Mouse (Mus musculus) heart, embryonic 15.5 days (tissue): ENCODE data around the gene Poc1b. TPM values are rescaled to one million over a fixed set of nuclear protein-coding genes. Genes with fewer than 3 reads are reported as not detected.

Experiments used
- ATAC-seq: fragments of 200-750 bp; cut with Nextera tagmentation; replicated peaks from 2 replicates; pipeline ENCODE4 v1.8.0; 2017; ENCODE audit warnings: low read depth, moderate TSS enrichment; ENCODE audit not compliant: insufficient number of reproducible peaks, insufficient read depth, low FRiP score
- H3K27ac ChIP-seq: fragments of 300-500 bp; sonication (generic); 2 replicates; pipeline ENCODE4 v1.5.1; 2015; ENCODE audit warnings: mild to moderate bottlenecking, inconsistent platforms
- H3K27me3 ChIP-seq: fragments of 300-500 bp; sonication (generic); 2 replicates; pipeline ENCODE4 v1.6.1; 2015; ENCODE audit warnings: inconsistent platforms
- H3K36me3 ChIP-seq: fragments of 300-500 bp; sonication (generic); 2 replicates; pipeline ENCODE4 v1.6.1; 2015; ENCODE audit warnings: mild to moderate bottlenecking, inconsistent platforms
- H3K4me1 ChIP-seq: fragments of 300-500 bp; sonication (generic); replicated peaks from 2 replicates; pipeline ENCODE4 v1.6.1; 2015; ENCODE audit warnings: inconsistent platforms
- H3K4me2 ChIP-seq: fragments of 300-500 bp; sonication (generic); 2 replicates; pipeline ENCODE4 v1.6.1; 2015; ENCODE audit warnings: inconsistent platforms, mild to moderate bottlenecking, moderate library complexity
- H3K4me3 ChIP-seq: fragments of 300-500 bp; sonication (generic); 2 replicates; pipeline ENCODE4 v1.5.1; 2015; ENCODE audit warnings: mild to moderate bottlenecking, inconsistent platforms
- H3K9ac ChIP-seq: fragments of 300-500 bp; sonication (generic); 2 replicates; pipeline ENCODE4 v1.6.1; 2015; ENCODE audit warnings: mild to moderate bottlenecking, inconsistent platforms
- H3K9me3 ChIP-seq: fragments of 300-500 bp; sonication (generic); replicated peaks from 2 replicates; pipeline ENCODE4 v1.6.1; 2016; ENCODE audit warnings: inconsistent platforms
- WGBS: fragments of 180-500 bp; shearing (Covaris S2); methylation state at CpG from one replicate; pipeline ENCODE4 v1.1.7; 2015; ENCODE audit warnings: mixed read lengths; 5-methylcytosine and 5-hydroxymethylcytosine counted together
- polyA plus RNA-seq: library from polyadenylated mRNA; unstranded; fragments of >200 nt; fragmentation: Nextera tagmentation; extraction: Ambion mirVana; gene quantifications from 2 replicates; pipeline ENCODE4 v1.2.1, GENCODE M21; 2015

The Poc1b gene
- polyA plus RNA-seq, 1 experiment from 2014 or later: 7.2 TPM

DNA sequence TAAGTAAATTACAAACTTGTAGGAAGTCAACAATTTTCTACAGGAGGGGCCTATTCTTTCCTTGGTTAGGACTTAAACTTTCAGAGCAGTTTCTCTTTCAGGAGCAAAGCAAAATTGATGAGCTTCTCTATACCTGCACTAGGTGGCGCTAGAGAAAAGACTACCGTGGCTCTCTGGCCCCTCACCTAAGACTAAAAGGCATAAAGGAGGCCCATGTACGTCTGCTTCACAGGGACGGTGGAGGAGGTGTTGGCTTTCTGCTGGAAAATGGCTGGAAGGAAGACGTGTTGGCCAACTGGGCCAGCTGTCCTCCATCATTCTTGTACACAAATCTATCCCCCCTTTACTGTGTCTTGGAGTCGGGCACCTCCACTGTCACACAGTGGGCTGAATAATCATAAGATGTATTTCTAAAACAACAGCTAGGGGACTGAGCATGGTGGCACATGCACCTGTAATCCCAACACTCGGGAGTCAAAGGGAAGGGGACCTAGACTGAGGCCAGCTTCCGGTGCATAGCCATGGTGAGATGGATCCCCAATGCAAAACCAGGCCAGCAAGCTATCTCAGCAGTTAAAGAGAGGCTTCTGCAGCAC is 55.2 kb downstream of the Poc1b start:
- Histone ChIP-seq H3K27ac (no peak overlapping the region), H3K36me3 (0 out of 2 replicates have a peak, but pooled peaks cover 3% of the 10 kb centered on the region), H3K9me3 (no peaks in the 10 kb centered on the region), H3K4me3 (no peak overlapping the region), H3K9ac (no peak overlapping the region), H3K27me3 (no peaks in the 10 kb centered on the region), H3K4me2 (no peak overlapping the region), H3K4me1 (peaks cover 12% of the 10 kb centered on the region)
- ATAC-seq: no peak
- WGBS: 38% methylated on average over 8 of the region's 8 CpGs

DNA sequence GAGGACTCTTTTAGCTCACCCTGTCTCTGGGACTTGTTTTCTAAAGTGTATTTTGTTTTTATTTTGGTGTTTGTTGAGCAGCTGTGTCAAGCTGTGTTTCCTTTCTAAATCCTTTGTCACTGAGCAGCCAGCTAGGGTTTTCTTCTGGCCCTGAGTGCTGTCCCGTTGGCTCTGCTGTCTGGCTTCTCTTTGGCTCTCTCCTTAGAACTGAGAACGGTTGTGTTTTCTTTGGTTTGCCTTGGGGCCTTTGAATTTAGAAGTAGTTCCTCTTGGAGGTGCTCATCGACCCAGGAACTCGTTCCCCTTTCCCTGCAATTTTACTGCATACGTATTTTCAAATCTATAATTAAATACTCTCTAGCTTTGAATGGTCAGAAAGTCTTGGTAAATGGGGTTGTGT is 56.2 kb downstream of the Poc1b start:
- Histone ChIP-seq H3K36me3 (0 out of 2 replicates have a peak, but pooled peaks cover 3% of the 10 kb centered on the region), H3K9ac (no peak overlapping the region), H3K27ac (no peak overlapping the region), H3K4me1 (peaks cover 12% of the 10 kb centered on the region), H3K9me3 (no peaks in the 10 kb centered on the region), H3K27me3 (no peaks in the 10 kb centered on the region), H3K4me3 (no peak overlapping the region), H3K4me2 (no peak overlapping the region)
- WGBS: 93% methylated on average over 5 of the region's 5 CpGs
- ATAC-seq: no peak

- no peak for ATAC-seq
- Histone ChIP-seq H3K27ac (peak overlapping the region; percentile 46; the same call in 1 of the 2 replicates), H3K36me3 (0 out of 2 replicates have a peak, but pooled peaks cover 3% of the 10 kb centered on the region), H3K4me3 (no peak overlapping the region), H3K9me3 (no peaks in the 10 kb centered on the region), H3K27me3 (no peaks in the 10 kb centered on the region), H3K4me2 (peak overlapping the region; percentile 39), H3K9ac (no peak overlapping the region), H3K4me1 (peaks cover 27% of the 10 kb centered on the region)
- WGBS: 37% methylated on average over 13 of the region's 13 CpGs
Measured at GRCm38 (mm10) chr10:99164871-99165477, 58.1 kb downstream of the Poc1b start.

DNA sequence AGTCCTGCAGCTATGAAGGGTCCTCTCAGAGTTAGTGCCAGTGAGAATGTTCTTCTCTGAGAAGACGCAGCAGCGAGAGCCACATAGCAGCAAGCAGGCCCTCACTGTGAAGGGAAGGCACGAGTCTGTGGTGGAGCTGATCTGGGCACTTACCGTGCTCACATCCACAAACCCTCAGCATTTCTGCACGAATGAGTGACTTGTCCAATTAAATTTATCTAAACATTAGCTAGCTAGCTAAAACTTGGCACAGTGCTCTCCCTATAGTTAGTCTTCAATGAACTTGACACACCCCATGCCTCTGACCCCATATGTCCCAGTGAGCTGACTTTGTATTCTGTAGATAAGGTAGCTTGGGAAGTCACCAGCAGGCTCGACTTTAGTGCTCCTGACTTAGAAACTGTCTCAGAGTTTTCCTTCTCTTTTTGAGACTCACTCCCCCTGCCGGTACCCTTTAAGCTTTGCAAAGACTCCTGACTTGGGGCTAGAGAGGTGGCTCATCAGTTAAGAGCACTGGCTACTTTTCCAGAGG is 59.0 kb downstream of the Poc1b start:
- Histone ChIP-seq H3K4me1 (peaks cover 31% of the 10 kb centered on the region), H3K36me3 (0 out of 2 replicates have a peak, but pooled peaks cover under 1% of the 10 kb centered on the region), H3K9me3 (no peaks in the 10 kb centered on the region), H3K4me2 (no peak overlapping the region), H3K9ac (no peak overlapping the region), H3K27ac (peak overlapping the region; percentile 46), H3K4me3 (no peak overlapping the region), H3K27me3 (no peaks in the 10 kb centered on the region)
- WGBS: 50% methylated on average over 7 of the region's 7 CpGs
- ATAC-seq: no peak

- H3K9me3 ChIP-seq: no peaks in the 10 kb centered on the region
- 67% methylated on average over 3 of the region's 3 CpGs for WGBS
- H3K4me2 ChIP-seq: no peak overlapping the region
- no peak overlapping the region for H3K4me3 ChIP-seq
- H3K4me1 ChIP-seq: peaks cover 35% of the 10 kb centered on the region
- no peaks in the 10 kb centered on the region for H3K27me3 ChIP-seq
- ATAC-seq: no peak
- no peak overlapping the region for H3K27ac ChIP-seq
- H3K9ac ChIP-seq: no peak overlapping the region
- H3K36me3 ChIP-seq: no peaks in the 10 kb centered on the region
Measured at GRCm38 (mm10) chr10:99166392-99166791, 59.6 kb downstream of the Poc1b start.

DNA sequence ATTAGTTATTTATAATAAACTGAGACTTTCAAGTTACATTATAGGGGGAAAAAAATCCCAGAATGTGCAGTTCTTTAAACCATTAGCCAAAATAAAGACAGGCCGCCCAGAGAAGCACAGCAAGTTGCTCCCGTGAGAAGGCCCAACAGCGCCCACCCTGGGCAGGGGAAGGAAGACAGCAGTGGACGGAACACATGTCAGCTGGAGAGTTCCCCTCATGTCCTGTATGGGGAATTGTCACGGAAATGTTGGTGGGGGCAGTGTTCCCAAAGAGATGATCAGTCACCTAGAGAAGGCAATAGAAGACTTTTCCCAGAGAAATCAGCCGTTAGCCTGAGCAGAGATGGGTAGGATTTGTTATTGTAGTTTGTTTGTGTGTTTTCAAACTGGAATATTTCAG is 61.6 kb downstream of the Poc1b start:
- no peak for ATAC-seq

DNA sequence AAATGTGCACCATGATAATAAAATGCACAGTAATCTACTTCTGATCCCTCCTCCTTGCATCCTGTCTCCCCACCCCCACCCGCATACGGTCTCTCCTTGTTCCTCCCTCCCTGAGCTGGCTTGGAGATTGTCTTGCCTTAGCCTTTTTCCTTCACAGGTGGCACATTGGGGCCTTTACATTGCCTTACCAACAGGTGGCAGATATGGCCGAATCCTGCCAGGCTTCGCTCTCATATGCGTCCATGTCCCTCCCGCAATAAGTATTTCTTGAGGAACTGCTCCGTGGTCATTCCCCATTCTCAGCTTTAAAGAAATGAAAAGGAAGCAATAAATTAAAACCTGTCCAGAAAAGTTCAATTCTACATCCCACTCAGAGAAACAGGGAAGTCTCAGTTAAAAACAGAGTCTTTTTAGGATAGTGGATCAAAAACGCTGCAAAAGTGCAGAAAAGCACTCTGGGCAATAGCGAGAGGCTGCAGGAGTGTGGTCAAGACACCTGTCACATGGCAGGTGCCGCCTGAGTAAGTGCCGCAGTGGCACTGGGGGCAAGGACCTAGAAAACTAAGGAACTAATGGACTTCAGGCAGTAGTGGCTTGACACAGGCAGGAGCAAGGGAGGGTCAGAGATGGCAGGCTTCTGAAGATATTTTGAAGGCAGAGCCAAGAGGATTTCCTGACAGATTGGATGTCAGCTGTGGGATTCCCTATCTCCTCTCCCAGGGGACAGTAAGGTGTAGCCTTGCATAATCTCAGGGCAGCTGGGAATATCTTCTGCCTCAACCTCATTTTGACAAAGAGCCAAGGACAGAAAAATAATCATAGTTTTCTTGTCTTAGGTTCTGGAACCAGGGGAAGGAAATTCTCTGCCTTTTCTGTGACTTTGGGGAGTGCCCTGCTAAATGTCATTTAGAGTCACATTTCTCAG is 62.3 kb downstream of the Poc1b start:
- H3K9me3 ChIP-seq: no peaks in the 10 kb centered on the region
- no peaks in the 10 kb centered on the region for H3K36me3 ChIP-seq
- 0 out of 2 replicates have a peak, but pooled peaks have one; percentile 25 for ATAC-seq
- H3K27me3 ChIP-seq: no peaks in the 10 kb centered on the region
- no peak overlapping the region for H3K4me3 ChIP-seq
- no peak overlapping the region for H3K4me2 ChIP-seq
- H3K9ac ChIP-seq: no peak overlapping the region
- 56% methylated on average over 11 of the region's 11 CpGs for WGBS
- H3K4me1 ChIP-seq: peaks cover 50% of the 10 kb centered on the region
- H3K27ac ChIP-seq: peak overlapping the region; percentile 15

More for the DNA sequence above, 61.6 kb downstream of the Poc1b start:
- H3K9ac ChIP-seq: no peak overlapping the region
- WGBS: 69% methylated on average over 6 of the region's 6 CpGs
- H3K4me3 ChIP-seq: no peak overlapping the region
- H3K27ac ChIP-seq: 0 out of 2 replicates have a peak overlapping the region, but pooled peaks have one; percentile 7
- peaks cover 50% of the 10 kb centered on the region for H3K4me1 ChIP-seq
- H3K36me3 ChIP-seq: no peaks in the 10 kb centered on the region
- no peak overlapping the region for H3K4me2 ChIP-seq
- no peaks in the 10 kb centered on the region for H3K9me3 ChIP-seq
- H3K27me3 ChIP-seq: no peaks in the 10 kb centered on the region

- WGBS: 52% methylated on average over 5 of the region's 5 CpGs
- ATAC-seq: no peak
- no peaks in the 10 kb centered on the region for H3K9me3 ChIP-seq
- no peak overlapping the region for H3K9ac ChIP-seq
- no peak overlapping the region for H3K4me2 ChIP-seq
- H3K27me3 ChIP-seq: no peaks in the 10 kb centered on the region
- no peaks in the 10 kb centered on the region for H3K36me3 ChIP-seq
- peak overlapping the region; percentile 15 for H3K27ac ChIP-seq
- H3K4me1 ChIP-seq: peaks cover 50% of the 10 kb centered on the region
- no peak overlapping the region for H3K4me3 ChIP-seq
Measured at GRCm38 (mm10) chr10:99169765-99170129, 62.9 kb downstream of the Poc1b start.

DNA sequence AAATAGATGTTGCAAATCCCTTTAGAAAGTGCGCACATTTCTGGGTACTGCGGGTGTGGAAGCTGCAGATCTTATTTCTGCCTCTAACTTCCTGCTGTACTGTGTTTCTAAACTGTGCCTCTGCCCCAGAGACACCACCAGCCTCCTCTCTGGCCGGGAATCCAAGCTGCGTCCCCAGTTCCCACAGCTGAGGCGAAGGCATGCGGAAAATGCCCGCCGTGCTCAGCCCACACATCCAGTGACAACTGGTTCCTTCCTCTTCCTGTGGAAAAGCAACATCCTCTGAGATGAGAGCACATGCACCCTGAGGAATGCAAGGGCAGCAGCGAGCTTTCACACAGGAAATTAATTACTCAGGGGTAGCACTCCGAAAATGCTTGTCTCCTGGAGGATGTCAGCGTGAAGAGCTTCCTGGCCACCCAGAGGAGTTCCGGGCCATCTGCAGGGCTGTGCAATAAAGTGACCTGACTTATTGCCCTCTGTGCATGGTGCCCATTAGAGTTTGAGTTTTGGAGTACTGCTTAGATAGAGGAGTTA is 65.2 kb downstream of the Poc1b start:
- H3K4me3 ChIP-seq: peak overlapping the region; percentile 17
- peak; percentile 61 for ATAC-seq
- peaks cover 38% of the 10 kb centered on the region for H3K4me1 ChIP-seq
- 13% methylated on average over 12 of the region's 12 CpGs for WGBS
- H3K9me3 ChIP-seq: no peaks in the 10 kb centered on the region
- 0 out of 2 replicates have a peak overlapping the region, but pooled peaks have one; percentile 14 for H3K9ac ChIP-seq
- peak overlapping the region; percentile 68 for H3K27ac ChIP-seq
- no peaks in the 10 kb centered on the region for H3K36me3 ChIP-seq
- H3K27me3 ChIP-seq: no peaks in the 10 kb centered on the region
- H3K4me2 ChIP-seq: peak overlapping the region; percentile 57

DNA sequence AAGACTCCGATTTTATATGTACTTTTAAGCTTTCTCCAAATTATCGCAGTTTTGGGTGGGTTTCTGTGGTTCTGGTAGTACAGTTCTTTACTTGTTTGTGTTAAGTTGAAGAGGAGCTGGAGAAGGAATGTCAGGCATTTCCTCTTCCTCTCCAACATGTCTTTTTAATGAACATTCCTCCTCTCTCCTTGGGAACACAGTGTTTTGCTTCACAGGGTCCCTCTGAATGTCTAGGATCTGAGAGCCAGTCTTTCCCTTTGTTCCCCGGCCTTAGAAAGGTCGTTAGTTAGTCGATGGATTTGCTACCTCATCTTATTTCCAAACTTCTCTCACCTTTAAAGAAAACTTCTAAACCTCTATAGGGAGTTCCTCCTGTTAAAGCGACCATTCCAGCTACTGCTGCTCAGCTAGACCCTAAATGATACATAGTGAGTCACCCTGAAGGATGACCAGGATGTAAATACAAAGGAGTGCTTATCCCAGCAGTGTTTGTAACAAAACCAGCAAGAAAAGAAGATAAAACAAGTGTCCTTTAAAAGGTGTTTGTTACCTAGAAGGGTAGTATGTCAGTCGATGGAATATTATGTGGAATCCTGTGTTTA is 66.2 kb downstream of the Poc1b start:
- Histone ChIP-seq H3K9me3 (no peaks in the 10 kb centered on the region), H3K4me3 (no peak overlapping the region), H3K4me2 (no peak overlapping the region), H3K9ac (no peak overlapping the region), H3K4me1 (peaks cover 38% of the 10 kb centered on the region), H3K36me3 (no peaks in the 10 kb centered on the region), H3K27ac (no peak overlapping the region; the same call in 1 of the 2 replicates), H3K27me3 (no peaks in the 10 kb centered on the region)
- no peak for ATAC-seq
- WGBS: 44% methylated on average over 7 of the region's 7 CpGs
